Mouse (Mus musculus) heart, adult 2 months (tissue): ENCODE data around the gene Bex2.
"Not testable (repeated sequence)": the region's sequence is repeated elsewhere in the genome, so short reads cannot be mapped to it uniquely, and the experiment has no call there.

Source experiments
- CTCF ChIP-seq: fragments of 200-600 bp; IDR thresholded peaks from 2 replicates; pipeline ENCODE4 v1.8.1; 2022; ENCODE audit warnings: antibody characterized with exemption, mild to moderate bottlenecking, moderate library complexity
- POLR2A ChIP-seq: fragments of 200-500 bp; IDR thresholded peaks from 2 replicates; pipeline ENCODE4 v1.6.1; 2011; ENCODE audit warnings: mild to moderate bottlenecking, low read depth, low read length, control low read depth; ENCODE audit not compliant: insufficient read depth

DNA sequence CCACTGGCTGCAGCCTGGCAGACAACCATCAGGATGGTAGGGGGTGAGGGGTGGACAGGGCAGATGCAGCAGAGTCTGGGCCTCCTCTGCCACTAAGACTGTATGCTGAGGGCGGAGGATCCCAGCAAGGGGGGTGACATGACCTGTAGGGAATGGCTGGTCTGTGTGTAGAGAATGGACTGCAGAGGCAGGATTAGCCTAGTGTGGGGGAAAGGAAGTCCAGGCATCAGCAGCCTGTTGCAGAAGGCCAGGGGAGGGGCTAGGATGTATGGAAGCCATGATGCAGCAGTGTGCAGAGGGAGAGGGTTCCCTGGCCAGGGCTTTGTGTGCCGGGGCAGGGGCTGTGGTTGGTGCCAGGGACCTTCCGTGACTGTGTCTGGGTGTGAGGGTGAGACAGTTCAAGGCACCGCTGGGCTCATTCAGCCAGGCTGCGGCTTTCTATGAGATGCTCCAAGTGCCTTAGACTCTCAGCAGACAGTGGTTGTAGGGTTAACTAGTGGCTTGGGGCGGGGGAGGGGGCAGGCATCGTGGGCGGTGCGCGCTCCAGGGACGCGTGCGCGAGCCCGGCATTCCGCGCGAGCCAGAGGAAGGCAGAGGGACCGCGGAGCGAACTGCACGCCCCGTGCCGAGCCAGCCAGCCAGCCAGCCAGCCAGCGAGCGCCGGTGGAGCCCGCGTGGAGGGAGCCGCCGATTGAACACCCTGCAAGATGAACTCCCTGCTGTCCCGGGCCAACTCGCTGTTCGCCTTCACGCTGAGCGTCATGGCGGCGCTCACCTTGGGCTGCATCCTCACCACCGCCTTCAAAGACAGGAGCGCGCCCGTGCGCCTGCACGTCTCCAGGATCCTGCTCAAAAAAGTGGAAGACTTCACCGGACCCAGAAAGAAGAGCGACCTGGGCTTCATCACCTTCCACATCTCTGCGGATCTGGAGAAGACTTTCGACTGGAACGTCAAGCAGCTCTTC, 35.0 kb downstream of the Bex2 start, which contains the start of gene Arxes1:
- TF ChIP-seq CTCF, POLR2A: not testable (repeated sequence)
